Mouse (Mus musculus): ENCODE measurements at regions not wholly inside any gene's neighbourhood (a gene's known extent, or its start where the extent isn't known, plus 50 kb on each side); places are given as distances from the start of the nearest gene placed in this dataset.

DNA sequence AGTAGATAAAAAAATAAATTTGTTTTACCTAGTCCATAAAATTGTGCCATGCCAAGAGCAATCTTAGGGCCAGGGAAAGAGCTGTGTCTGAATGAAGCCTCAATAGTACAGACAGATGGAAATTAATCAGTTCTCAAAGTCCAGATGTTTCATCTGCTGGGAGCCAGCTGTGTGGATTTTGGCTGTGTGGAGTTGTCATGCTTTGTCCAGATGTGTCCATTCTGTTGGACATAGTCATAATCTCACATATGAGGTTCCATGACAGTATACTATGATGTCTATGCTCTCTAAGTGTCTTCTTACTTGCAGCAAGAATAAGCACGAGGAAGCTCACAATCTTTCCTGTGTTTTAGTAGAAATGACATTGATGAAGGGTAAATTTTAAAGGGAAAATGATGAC is 105.8 kb upstream of the 4933415F23Rik start:
- no peak for DNase-seq (ENCODE audit: low spot score in 2 of 2)

DNA sequence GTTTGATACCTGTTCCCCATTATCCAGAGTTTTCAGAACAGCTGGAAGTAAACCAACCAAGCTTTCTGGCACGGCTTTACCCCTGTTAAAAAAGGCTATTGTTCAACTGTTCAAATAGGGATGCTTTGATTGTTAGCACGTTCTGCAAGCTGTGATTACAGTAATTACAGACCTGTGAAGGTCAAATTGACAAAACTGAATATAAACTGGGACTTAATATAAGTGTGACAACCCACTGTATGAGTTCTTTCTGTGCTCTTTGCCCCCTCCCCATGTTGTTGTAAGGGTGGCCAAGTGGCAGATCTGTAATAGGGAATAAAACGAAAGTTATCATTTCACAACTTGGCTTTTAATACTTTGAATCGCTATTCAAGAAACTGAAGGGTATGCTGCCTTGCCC is 105.0 kb upstream of the 4933415F23Rik start:
- no peak for DNase-seq (ENCODE audit: low spot score in 2 of 2)

DNA sequence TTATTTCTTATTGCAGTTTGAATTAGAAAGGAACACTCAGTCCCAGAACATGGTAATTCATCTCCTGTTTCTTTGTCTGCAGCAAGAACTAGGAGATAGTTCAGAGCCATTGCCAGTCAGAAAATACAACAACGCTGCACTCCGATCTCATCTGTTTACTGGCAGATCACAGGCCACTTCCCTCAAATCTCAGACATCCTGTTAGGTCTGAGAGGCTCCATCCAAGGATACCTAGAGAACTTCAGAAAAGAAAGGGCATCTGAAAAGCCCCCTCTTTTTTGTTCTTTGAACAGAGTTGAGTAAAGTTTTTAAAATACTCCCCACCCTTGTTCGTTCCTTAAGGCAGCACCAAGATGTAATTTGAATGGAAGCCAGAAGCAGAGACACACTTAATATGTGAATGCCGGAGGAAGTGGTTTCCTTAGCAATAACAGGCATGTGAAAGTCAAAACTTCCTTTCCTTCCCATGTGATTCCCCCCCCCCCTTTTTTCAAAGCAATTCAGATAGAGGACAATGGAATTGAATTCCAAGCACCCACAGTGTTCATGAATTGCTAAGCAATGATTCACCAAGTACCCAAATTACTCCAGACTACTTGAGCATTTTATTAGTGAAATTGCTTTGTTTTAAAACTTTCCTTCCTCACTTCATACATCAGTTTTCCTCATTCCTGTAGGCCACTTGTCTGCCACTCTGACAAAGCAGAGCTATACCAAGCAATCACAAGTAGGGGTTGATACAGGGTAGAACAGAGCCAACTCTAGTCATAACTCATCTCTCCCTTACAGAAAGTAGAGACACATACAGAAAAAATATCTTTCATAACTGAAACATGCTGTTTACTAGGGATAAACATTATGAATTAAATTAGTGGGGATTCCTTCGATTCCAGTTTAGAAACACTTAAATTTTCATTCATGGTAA is 100.7 kb upstream of the 4933415F23Rik start:
- no peak for DNase-seq (ENCODE audit: low spot score in 2 of 2)

DNA sequence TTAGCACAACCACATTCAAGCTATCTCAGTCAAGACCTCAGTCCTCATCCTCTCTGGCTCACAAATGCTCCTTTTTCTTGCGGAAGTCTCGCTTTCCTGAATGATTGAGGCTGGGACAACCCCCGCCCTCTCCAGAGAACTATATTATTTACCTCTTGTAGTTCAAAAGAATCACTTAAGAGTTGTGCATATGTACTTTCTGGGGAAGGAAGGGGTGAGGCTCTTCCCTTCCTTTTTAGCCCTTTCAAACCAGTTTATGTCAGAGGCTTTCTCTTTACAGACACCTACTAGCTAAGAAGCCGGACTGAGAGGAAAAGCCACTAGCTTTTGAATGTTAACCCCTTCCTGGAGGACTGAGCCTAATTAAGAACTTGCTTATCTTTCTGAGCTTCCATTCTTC is 98.4 kb upstream of the 4933415F23Rik start:
- no peak for DNase-seq (ENCODE audit: low spot score in 2 of 2)

DNA sequence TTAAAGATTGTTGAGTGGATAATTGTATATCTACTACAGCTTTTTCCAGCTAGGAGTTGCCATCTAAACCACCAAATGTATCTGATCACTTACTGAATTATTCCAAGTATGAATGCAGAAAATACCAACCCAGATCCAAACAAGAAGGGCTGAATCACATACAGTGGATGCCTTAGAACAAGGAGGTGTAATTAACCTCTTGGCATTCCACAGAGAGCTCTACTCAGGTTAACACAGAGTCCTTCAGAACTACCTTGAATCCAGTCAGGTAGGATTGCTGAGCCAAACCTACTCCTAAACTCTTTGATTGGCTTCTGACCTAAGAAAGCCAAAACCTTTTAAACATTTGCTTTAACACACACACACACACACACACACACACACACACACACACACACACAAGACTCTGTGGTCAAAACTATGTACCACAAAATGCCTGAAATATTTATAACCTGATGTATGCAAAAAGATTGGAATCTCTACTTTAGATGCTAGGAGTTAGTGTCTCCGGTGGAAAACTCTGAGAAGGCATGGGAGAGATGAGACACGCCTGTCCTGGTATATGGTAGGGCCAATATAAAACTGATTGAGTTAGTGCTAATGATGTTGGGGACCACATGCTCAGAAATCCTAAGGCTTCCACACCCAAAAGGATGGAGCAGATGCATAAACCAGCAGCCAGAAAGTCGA is 88.4 kb upstream of the 4933415F23Rik start:
- DNase-seq (ENCODE audit: low spot score in 2 of 2) = no peak

DNA sequence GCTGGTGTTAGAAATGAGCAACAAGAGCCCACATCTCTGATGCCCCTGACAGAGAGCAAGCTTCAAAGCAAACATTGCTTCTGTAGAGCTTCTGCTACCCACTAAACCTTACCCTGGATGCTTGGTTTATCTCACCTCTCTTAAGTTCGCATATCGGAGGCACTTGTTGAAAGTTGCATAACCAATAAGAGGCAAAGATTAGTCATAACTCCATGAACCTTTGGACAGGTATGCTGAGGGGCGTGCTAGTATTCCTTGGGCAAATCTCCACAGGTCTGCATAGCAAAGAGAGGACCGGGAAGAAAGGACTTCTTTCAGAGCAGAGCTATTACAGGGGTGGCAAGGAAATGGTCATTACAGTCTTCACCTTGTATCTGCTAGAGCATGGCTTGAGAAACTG is 87.7 kb upstream of the 4933415F23Rik start:
- no peak for DNase-seq (ENCODE audit: low spot score in 2 of 2)

DNA sequence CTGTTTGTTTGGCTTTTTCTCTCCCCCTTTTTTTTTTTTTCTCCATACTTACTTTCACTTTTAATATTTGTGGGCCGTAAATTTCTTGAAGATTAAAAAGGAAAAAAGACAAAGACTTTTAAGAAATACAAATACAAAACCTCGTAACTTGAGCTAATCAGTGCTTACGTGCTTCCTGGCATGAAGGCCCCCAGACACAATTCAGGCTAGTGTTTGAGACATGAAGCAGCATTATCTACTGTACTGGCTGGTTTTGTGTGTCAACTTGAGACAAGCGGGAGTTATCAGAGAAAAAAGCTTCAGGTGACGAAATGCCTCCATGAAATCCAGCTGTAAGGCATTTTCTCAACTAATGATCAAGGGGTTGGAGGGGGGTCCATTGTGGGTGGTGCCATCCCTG is 86.2 kb upstream of the 4933415F23Rik start:
- DNase-seq (ENCODE audit: low spot score in 2 of 2) = no peak

DNA sequence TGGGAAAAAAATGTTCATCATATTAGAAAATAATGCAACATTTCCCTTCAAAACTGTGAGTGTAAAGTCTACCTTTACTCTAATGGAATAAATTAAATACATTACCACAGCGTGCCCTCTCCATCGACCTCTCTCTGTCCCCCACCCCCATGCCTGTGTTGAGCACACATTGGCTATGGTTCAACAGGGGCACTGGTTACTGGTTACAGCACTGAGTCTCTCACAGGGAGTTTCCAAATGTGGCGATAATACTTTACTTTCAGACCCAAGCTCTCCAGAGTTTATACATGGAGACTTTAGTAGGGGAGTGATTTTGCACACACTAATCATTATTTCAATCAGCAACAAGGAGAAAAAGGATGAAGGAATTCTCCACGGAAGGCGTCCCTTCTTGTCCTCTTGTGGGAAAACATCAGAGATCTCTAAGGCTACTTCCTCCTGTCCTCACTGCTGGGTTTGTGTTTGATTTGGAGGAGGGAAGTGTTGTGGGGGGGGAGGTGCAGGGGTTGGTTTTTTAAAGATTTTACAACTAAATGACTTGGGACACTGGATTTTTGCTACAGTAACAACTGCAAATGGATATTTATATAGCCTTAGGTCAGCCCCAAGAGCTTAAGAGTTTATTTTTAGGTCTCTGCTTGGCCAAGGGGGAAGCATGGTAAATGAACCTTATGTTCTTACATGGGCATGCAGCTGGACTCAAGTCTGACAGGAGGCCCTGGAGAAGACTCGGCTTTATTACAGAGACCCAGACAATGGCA is 85.6 kb upstream of the 4933415F23Rik start:
- no peak for DNase-seq (ENCODE audit: low spot score in 2 of 2)

DNA sequence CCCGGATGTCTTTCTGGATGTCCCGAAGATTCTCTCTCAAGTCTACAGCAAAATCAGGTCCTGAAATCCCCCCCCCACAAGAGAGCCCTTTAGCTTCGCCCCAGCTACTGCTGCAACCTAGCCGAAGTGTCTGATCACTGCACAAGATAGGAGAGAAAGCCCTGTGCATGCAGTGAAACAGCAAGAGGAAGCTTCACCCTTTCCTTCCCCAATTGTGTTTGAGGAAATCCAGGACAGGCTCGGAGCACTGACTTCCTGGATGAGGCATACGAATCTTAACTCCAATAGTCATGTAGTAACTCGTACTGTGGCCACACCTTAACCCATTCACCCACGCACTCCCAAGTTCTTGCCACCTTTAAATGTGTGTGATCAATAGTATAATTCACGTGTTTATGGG is 82.7 kb upstream of the 4933415F23Rik start:
- no peak for DNase-seq (ENCODE audit: low spot score in 2 of 2)

DNA sequence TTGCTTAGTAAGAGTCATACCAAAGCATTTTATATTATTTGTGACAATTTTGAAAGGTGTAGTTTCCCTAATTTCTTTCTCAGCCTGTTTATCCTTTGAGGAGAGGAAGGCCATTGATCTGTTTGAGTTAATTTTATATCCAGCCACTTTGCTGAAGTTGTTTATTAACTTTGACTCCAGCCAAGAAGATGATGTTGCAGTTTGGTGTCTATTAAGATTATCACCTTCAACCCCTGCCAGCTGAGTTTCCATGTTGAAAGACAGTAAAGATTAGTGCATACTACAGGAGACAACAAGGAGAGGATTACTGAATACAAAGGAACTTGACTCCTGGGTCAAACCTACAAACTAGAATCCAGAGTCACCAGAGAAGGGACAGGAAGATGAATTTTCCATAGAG is 80.5 kb upstream of the 4933415F23Rik start:
- no peak for DNase-seq (ENCODE audit: low spot score in 2 of 2)

DNA sequence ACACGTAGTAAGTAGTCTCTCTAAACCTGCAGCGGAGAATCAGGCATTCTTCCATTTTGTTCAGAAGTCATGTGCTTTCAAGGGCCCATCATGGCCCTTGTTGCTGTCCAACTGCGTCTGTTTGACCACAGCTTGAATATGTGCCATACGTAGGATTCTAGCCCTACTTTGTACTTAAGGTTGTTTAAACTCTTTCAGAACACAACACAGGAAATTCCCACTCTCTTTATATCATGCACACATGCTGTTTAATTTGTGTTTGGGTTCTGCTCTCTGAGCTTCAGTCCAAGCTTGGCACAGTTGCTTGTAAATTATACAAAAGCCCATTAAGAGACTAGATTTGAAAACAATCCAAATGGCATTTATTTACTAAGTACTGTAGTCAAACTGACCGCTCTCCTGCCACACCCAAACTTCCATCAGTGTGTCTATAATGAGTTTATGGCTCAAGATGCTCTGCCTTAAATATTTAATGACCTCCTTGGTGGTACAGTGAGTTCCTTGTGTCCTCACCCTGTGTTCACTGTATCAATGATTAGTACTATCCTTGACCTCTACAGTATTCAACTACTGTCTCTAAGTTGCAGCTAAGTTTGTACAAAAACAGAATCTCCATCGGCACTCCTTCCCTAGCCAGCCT is 76.4 kb upstream of the 4933415F23Rik start:
- no peak for DNase-seq (ENCODE audit: low spot score in 2 of 2)

DNA sequence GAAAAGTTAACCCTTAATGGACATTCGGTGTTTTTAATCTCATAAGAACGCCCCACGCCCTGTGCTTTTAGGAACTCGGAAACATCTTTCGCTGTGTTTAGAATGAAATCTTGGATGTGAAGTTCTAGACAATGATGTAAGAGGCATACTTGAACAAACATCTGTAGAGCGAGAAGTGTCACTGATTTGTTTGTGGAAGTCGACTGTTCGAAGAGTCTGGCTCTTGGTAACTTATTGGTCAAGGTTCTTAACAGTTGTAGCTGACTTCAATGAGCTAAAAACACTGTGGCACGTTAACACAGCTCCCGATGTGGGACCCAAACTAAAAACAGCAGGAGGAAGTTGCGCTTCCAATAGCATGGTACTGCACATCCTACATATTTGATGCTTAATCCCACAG is 72.0 kb upstream of the 4933415F23Rik start:
- DNase-seq (ENCODE audit: low spot score in 2 of 2) = no peak

DNA sequence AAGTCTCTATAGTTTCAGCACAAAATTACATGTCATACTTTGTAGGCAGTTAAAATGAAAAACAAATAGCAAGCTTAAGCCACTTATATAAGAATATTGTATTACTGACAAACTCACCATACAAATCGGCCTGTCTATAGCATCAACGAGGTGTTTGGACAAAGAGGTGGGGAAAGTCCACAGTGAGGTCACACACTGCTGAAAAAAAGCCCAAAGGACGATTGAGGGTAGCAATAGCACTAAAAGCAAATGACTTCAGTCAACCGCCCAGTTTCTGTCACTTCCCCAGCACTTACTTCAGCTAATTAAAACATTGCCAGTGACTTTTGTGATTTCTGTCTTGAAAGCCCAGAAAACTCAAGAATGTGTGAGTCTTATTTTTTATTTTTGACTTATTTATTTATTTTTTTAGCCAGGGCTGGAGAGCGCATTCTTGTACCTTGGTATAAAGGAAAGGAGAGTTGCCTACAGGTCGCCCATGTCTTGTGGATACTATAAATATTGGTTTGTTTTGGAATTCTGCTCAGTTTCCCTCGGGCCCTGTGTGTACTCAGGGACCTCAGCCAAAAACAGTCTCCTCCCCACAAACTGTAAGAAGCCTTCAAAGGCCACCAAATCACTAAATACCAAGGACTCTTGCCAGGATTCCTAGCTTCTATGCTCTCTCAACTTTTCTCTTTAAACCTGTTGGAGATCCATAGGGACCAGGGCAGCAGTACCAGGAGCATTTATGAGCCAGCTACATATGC is 71.2 kb upstream of the 4933415F23Rik start:
- DNase-seq (ENCODE audit: low spot score in 2 of 2) = no peak

DNA sequence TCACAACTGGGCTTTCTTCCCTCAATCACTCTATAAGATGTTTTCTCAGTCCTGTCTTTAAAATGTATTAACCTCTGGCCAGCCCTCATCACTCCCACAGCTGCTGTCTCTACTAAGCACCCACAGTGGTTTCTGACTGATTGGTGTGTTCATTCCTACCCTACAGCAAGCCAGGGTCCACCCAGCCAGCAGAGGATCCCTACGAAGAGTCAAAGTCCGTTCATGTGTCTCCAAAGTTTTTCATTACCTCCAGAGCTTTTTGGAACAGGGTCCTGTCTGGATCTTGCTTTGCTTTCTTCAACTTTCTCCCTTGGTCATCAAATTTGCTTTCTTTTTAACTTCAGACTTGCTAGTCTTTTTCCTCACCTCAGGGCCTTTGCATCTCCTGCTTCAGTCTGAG is 69.3 kb upstream of the 4933415F23Rik start:
- no peak for DNase-seq (ENCODE audit: low spot score in 2 of 2)

DNA sequence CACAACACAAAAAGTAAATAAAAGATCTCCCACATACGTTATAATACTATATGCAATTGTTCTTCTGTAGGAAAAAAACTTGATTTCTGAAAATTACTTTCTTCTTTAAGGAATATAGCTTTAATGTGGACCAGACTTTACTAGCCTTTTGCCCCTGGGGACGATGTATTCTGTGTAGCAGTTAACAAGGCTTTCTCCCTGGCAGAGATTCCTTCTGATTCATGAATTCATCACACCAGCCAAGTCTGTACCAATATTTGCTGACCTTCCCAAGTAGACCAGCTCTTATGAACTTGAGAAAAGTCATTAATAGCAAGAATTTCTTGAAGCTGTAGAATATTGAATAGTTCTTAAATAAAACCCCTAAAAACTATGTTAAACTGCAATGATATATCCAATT is 68.7 kb upstream of the 4933415F23Rik start:
- DNase-seq (ENCODE audit: low spot score in 2 of 2) = no peak

DNA sequence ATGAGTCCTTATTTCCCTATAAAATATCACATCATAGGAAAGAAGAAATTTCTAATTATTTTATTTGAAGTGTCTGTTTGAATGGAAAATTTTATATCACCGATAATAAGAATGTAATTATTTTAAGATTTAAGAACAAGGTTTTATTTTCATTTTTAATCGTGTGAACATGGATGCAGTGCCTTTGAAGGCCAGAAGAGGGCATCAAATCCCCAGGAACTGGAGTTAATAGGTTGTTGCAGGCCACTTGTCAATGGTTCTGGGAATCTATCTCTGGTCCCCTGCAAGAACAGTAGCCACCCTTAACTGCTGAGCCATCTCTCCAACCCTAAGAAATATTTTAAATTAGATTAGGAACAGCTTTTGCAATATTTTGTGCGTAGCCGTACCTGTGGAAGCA is 66.5 kb upstream of the 4933415F23Rik start:
- no peak for DNase-seq (ENCODE audit: low spot score in 2 of 2)

DNA sequence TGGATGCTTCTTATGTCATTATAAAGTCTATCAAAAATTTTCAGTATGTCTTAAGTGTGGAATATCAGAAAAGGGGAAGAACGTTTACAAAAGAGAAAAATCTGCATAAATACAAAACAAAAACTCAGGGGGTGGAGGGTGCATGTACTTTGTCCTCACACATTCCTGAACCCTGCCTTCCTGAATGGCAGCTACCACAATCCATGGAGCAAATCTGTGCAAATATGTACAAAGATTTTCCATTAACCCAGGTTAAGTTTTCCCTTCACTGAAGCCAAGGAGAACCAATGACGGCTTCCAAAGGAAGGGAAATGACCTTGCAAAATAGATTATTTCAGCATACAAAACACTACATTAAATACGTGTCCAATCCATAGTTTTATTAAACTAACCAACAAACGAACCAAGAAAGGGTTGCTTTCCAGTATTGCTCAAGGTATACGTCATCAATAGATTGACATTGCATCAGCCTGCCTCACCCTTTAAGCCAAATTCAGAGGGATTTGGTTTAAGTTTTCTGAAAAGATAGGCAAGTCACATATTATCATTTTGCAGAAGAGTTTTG is 61.4 kb upstream of the 4933415F23Rik start:
- no peak for DNase-seq (ENCODE audit: low spot score in 2 of 2)

DNA sequence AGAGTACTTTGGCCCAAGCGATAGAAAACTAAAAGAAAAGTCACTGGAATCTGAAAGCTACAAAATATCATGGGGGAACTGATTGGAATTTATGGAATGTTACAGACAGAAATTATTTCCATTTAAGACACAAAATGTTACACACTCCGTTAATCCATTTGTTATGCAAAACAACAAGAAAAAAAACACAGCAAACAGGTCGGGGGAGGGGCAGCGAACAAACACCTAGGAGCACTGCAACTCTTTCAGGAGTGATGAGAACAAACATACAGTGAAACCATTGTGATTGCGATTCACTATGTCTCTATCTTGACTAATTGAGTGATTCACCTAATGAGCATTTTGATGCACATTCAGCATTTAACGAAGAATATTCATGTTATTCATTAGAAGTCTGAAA is 60.7 kb upstream of the 4933415F23Rik start:
- no peak for DNase-seq (ENCODE audit: low spot score in 2 of 2)

Measured in frontal cortex, postnatal 25 days (tissue).